Mouse (Mus musculus) 416B (cell line): ENCODE data around the gene A930002H24Rik.
"Not testable (repeated sequence)": the region's sequence is repeated elsewhere in the genome, so short reads cannot be mapped to it uniquely, and the experiment has no call there.

ENCODE experiments used
- DNase-seq: peaks from one replicate; pipeline ENCODE4 v3.0.0; 2011; ENCODE audit warnings: low read depth

A930002H24Rik gene

DNA sequence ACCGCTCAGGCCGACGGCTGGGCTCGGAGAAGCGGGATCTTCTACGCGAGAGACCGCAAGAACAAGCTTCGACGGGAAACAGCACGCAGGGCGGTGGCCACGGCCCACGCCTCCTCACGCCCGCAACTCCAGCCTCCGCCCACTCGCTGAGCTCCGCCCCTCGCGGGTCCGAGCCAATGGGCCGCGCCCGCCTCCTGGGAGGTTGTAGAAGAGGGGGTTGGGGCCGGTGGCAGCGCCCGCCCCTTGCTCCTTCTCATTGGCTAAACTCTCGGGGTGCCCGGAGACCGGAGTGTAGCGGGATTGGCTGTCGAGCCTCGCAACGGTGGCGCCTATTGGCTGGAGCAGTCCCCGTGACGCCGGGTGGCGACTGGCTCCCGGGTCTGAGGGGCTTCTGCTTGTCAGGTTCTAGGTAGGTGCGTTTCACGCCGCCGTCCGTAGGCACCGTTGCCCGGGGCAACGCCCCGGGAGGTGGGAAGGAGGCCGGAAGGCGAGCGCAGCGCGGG lies at the start of gene A930002H24Rik:
Gene A930002H24Rik, minus strand, starts transcription at position 145 of the 503 bp plus-strand sequence.
- peak; percentile 96 for DNase-seq

DNA sequence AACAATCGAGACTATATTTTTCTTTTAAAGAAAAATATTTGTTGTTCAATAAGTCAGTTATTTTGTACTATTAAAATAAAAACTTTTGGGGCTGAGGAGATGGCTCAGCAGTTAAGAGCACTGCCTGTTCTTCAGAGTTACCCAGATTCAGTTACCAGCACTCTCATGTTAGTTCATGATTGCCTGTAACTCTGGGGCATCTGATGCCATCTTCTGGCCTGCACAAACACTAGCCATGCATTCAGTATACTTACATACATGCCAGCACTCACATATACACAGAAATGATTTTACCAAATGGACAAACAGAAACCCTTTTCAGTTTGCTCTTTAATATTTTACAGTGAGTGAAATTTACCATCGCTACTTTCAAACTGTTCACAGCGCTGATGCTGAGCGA lies 45.7 kb upstream of the A930002H24Rik start:
- DNase-seq = peak; percentile 22

DNA sequence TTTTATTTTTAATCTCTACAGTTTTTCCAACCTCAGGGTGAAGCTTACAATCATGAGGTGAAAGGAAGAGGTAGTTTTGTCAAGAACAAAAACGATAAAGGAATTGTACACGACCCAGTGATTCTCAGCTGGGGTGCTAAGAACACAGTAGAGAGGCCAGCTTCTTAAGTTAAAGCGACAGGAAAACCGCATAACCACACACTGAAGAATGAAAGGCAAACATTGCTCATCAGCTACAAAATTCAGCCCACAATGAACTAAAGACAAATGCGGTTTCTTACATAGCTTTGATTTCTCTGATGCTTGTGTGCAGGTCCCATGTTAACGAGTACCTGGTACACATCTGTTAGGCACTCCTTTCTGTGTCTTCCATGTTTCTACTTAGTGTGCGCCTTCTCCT lies 33.5 kb upstream of the A930002H24Rik start:
- peak; percentile 80 for DNase-seq

DNA sequence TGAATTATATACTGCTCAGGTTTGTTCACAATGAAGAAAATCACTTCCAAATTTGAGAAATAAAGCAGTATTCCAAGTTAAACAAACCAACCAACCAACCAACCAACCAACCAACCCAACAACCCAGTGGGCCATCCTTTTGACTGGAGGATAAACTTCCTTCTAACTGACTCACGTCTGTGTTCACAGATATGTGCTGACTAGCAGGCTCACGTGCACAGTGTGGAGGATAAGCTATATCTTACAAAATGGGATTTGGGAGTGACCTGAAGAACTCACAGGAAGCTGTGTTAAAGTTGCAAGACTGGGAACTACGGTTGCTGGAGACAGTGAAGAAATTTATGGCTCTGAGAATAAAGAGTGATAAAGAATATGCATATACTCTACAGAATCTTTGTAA lies 32.2 kb upstream of the A930002H24Rik start:
- DNase-seq = no peak

DNA sequence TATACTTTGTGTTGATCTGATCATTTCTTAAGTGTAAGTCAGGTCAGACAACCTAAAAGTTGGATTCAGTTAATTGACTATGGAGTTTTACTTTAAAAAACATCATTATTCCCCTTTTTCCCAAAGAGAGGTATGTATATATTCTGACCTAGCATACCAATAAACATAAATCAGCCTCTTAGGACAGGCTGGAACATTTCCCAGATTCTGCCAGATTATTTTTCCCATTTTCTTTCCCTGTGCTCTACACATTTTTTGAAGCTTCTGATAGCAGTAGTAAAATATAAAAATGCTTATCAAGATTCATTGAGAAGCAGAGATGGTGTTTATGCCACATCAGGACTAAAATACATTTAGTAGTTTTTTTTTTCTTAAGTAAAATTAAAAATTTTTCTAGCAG lies 27.0 kb upstream of the A930002H24Rik start:
- no peak for DNase-seq

DNA sequence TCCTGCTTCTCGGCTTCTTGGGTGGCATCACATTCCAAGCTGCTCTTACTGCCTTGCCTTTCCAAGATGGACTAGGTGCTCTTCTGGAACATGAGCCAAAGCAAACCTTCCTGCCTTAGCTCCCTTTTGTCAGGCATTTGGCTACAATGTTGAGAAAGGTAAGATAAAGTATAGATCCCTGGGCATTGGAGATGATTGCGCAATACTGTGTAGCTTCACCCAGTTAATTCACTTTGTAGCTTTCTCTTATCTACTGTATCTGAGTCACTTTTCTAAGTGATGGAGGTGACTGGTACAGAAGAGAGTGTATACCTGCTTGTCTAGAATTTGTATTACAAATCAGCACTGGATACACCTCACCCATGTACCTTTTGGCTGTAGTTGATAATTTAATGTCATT lies 23.4 kb upstream of the A930002H24Rik start:
- DNase-seq = no peak

DNA sequence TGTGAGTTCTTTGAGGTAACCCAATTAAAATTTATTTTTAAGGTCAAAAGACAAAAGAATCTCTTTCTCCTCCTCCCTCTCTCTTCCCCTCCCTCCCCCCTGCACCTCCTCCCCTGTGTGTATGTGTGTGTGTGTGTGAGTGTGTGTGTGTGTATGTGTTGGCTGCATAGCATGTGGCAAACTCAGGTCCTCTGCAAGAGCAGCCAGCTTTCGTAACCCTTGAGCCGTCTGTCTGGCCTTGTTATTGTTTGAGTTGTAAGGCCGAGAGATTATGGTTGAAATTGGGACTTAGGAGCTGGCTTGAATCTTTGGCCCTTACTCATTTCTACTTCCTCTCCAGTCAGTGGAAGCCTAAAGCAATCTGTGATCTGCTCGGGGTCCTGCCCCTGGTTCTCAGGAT lies 16.4 kb upstream of the A930002H24Rik start:
- no peak for DNase-seq

DNA sequence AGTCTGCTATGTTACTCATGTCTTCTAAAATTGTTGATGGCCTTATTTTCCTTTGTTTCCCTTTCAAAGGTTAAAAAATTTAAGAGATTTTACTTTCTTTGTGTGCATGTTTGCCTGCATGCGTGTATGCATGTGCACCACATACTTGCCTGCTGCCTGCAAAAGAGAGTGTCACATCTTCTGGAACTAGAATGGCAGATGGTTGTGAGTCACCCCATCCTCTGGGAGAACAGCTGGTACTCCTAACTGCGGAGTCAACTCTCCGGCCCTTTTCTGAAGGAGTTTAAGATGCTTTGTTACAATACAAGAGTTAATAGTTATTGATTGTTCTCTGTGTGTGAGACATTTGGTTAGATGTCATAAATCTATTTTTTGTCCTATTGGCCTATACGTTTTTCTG lies 15.3 kb upstream of the A930002H24Rik start:
- no peak for DNase-seq

DNA sequence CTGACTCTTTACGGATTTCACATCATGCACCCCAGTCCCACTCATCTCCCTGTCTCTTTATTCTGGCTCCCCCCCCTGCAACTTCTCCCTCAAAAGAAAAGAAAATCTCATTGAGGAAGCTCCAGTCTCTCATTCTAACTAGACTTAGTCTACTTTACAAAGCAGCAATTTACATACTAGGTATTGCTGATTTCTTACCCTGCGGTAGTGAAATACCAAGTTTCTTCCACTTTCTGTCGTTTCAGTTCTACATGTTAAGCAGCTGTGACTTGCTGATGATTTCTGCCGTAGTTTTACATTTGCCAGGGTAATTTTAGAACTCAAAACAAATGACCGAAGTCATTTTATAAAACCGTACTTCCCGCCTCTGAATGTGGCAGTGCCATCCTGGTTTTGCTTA lies 8.2 kb upstream of the A930002H24Rik start:
- DNase-seq = no peak

DNA sequence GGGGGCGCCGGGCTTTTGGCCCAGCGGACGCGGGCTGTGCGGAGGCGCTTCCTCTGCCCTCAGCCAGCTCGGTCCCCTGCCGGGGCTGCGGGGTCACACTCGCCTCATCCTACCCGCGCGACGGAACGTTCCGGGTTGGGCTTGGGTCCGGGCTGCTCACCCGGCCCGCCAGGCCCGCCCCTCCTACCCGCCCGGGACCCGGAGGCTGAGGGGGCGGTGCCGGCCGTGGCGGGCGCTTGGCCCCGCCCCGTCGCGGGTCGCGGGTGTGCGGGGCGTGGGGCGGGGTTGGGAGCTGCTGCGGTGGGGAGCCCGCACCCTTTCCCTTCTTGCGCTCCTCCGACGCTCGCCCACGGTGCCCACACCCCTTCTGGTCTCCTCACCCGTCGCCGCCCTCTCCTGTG lies 580 bp upstream of the A930002H24Rik start:
- no peak for DNase-seq

DNA sequence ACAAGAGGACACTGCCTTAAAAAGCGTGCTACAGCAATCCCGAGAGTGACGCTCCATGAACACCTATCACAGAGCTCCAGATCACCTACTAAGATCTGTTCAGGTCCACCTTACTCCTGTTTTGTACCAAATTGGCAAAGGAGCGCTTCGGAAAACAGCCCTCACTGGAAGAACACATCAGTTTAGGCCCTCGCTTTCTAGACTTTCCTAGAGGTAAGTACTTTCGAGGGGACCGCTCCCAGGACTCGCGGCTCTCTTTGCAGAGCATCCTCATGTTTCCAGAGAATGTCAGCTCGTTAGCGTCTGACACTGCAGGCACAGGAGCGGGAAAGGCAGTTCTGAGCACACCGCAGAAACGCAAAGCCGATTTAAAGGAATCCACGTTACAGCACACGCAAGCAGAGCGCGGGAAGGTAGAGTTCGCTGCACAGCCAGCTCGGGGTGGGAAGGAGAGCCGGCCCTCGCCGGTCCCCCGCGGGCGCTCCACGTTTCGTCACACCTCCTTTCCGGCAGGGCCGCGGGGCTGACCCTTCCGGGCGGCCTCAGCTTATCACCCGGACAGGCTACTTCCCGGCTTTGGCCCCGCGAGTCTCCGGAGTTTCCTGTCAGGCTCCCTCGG lies 470 bp downstream of the A930002H24Rik start, which contains the start of gene Fer:
Gene Fer, plus strand, starts transcription at position 51 of the 619 bp plus-strand sequence.
- DNase-seq = no peak

DNA sequence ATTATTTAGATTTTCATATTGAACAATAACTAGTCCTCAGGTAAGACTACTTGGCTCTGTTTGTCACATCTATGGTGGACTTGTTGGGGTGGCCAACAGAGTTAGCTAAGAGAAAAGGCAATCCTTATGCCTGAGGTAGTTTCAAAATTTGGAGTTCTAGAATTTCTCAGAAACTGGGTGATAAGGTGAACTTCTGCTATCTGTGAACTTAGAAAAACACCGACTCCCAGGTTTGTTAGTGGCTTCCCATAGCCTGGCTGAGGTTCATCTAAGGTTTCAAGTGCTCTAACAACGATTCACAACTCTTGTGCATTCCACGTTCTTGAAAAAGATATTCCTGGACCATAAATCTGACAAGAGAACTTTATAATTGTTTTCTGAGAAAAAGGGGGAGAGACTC lies 1.2 kb downstream of the A930002H24Rik start:
- no peak for DNase-seq

DNA sequence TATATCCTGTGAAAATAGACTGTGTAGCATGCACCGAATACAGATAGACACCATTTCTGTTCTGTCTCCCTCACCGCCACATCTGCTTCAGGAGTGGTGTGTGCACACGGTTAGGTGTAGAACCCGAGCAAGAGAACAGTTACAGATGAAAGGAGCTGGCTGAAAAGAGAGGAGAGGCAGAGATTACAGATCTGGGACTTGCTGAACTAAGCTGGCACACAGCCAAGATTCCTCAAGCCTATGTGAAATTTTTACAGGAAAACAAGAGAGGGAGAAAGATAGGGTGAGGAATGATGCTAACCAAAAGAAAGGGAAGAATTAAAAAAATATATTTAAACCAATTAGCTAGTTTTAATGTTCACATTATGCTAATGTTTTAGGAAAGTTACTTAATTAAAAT lies 2.6 kb downstream of the A930002H24Rik start:
- no peak for DNase-seq

DNA sequence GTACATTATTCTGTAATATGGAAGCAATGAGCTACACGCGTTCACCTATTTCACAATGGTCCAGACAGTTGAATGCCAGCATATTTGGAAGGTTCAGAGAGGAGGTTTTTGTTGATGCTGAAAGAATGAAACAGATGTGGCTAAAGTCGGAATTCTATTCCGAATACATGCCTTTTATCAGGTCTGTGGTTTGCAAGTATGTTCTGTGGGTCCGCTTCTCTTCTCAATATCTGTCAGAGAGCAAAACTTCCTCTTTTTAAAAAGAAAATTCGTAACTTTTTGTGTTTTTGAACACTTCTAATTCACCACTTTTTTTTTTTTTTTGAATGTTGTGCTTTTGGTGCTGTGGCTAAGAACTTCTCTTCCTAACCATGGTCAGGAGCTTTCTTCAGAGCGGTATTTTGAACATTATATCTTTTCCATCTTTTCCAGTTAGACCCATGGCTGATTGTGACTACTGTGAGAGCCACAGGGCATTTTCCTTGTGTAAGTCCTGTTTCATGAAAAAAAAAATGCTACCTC lies 6.5 kb downstream of the A930002H24Rik start:
- DNase-seq = peak; percentile 31

DNA sequence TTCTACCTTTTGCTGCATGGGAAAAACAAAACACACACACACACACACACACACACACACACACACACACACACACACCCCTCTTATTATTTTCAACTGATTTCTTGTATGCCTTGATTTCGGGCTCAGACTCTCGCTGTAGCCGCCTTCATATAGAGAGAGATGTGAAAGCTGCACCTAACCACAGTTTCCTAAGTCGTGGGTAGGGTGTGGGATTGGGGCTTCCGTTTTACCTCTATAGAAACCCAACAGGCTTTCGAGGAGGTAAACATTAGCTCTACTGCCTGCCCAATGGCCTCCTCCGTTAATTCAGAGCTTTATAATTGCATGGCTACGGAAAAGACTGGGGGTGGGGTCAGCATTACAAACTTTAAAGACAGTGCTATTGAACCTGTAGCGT lies 13.6 kb downstream of the A930002H24Rik start:
- peak; percentile 80 for DNase-seq

DNA sequence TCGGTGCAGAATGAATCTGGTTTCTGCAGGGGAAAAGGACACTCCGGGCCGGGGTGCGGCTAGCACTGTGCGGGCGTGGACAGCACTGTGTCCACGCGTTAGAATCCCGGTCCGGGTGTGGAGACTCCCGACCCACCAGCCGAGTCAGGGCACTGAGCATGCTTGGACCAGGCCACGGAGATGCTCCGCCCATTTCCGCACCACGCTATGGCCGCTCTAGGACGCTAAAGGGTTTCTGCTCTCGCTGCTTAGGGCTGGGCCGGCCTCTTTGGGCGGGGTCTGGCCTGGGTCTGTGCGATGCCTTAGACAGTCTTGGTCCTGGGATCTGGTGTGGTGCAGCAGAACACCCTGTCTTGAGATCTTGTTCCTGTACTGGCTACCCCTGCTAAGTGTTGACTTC lies 14.0 kb downstream of the A930002H24Rik start:
- peak; percentile 62 for DNase-seq

DNA sequence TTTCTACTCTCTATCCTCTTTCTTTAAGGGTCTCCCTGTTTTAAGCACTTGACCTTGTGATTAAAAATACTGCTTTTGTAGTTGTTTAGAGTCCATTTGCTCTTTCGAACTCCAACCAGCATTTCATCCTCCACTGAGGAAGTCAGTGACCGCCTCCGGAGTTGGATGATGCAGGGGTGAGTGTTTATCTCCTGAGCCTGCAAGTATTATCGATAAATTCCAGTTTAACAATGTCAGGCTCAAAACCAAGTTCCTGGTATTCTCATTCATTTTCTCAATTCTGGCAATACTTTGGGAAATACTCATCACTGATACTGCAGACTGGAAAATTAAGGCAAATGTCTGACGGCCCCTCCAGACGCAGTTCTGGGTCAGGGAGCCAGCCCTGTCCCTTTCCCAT lies 14.4 kb downstream of the A930002H24Rik start:
- DNase-seq = no peak

DNA sequence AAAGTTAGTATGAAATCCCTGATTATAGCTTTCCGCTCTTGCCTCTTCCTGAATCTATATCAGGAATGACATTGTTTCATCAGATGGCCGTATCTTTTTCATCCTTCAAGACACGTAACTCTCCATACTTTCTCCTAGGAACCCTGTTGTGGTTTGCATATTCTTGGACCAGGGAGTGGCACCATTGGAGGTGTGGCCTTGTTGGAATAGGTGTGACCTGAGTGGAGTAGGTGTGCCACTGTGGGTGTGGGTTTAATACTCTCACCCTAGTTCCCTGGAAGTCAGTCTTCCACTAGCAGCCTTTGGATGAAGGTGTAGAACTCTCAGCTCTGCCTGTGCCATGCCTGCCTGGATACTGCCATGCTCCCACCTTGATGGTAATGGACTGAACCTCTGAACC lies 17.8 kb downstream of the A930002H24Rik start:
- not testable (repeated sequence) for DNase-seq

DNA sequence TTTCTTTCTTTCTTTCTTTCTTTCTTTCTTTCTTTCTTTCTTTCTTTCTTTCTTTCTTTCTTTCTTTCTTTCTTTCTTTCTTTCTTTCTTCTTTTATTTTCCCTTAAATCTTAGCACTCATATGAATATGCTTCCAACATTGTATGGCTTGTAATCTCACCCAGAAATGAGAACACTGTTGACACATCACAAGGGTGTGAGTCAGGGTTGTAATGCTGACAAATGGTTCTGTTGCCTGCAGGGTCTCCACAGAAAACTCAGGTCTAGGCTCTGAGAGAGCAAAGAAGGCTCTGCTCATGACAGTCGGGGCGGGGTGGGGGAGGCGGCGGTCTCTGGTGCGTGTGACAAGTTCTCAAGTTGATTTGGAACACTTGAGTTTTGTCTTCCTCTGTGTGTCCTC lies 18.7 kb downstream of the A930002H24Rik start:
- DNase-seq = no peak

DNA sequence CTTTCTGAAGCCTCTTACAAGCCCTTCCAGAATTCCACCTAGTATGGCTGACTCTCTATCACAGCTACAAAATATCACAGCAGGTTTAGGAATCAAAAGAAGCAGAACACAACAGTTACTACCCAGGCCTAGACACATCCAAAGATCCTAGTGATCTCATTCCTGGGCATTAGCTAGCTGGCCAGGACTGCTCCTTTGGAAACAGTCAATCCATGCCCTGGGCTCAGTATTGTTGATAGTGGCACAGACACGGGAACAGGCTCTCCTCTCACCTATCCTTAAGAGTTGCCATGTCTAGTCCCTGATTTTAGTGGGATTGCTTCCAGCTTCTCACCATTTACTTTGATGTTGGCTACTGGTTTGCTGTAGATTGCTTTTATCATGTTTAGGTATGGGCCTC lies 21.4 kb downstream of the A930002H24Rik start:
- no peak for DNase-seq

DNA sequence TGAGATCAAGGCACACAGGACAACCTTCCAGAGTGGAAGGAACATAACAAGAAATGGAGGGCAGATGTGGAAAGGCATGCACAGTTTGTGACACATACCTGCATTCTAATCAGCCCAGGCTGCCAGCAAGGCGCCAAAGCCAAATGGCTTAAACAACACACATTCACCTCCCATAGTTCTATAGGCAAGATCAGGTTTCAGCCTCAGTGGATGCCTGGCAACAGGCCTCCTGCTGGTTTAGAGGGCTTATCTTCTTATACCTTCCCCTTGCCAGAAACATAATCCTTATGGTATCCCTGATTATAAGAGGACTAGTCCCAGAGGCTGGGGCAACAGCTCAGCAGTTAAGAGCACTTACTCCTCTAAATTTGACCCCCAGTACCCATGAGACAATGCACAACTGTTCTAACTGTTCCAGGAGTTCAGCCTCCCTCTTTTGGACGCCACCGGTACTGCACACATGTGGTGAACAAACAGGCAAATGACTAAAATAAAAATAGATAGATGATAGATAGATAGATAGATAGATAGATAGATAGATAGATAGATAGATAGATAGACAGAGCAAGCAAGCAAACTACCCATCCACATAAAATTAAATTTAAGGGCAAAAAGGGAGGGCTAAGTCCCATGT lies 23.8 kb downstream of the A930002H24Rik start:
- DNase-seq = no peak

DNA sequence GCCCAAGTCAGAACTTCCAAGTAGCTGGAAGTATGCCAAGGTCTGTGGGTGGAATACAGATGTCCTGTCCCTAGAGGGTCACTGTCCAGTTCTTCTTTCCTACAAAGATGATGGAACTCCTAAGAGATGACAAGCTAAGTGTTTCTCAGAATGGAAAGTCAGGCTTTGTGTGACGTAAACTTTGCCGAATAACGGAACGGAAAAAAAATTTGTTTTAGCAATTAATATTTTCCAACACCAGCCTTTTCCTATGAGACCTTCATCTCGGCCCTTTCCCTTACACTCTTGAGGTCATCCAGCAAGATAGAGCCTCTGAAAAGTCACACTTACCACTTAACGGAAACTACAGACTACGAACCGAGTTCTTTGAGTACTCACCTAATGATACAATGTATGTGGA lies 25.4 kb downstream of the A930002H24Rik start:
- no peak for DNase-seq

DNA sequence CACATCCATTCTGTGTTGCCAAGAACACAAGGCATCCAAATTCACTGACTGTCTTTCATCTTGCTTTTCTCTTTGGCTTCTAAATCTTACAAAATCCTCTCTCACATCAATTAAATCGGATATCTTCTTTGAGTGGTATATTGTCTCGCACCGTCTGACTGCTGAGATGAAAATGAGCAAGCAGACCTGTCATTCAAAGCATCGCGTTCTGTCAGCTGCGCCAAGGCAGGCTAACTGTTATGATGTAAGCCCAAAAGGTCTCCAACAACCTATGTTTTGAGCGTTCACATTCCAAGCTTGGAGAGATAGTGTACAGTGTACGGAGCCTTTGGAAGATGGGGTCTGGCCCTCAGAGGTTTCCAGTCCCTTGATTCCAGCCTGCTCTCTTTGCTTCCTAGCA lies 26.9 kb downstream of the A930002H24Rik start:
- DNase-seq = no peak

DNA sequence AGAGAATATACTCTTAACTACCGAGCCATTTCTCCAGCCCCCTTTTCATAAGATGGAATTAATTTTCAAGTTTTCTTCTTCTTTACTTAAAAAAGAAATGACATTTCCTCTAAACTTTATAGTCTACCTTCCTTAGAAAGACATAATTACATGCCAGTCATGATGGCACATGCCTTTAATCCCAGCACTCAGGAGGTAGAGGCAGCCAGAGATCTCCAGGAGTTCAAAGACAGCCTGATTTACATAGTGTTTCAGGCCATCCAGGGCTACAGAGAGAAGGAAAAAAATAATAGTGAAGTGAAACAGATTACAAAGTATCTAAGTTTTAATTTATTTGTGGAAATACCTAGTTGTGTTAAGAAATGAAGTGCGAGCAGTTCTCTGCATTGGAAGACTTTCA lies 27.4 kb downstream of the A930002H24Rik start:
- no peak for DNase-seq
